Mouse (Mus musculus): ENCODE measurements around the gene Tmem198. TPM values are rescaled to one million over a fixed set of nuclear protein-coding genes. Genes with fewer than 3 reads are reported as not detected.
A peak's percentile ranks its signal among the peaks of the same experiment; 100 is the strongest.

Tmem198 gene
- polyA plus RNA-seq, 1 experiment from 2014 or later = 0.26 TPM

- Histone ChIP-seq H3K4me3 (ENCODE audit: low read depth, low read length) (no peak overlapping the region), H3K27me3 (ENCODE audit: insufficient read depth, low read length) (no peaks in the 10 kb centered on the region), H3K9me3 (ENCODE audit: low read depth, low read length) (no peaks in the 10 kb centered on the region), H3K4me1 (ENCODE audit: insufficient read depth) (peaks cover 15% of the 10 kb centered on the region), H3K4me2 (no peak overlapping the region), H3K9ac (no peak overlapping the region), H3K36me3 (ENCODE audit: insufficient read depth) (no peaks in the 10 kb centered on the region), H3K27ac (ENCODE audit: low read depth) (no peak overlapping the region)
- DNase-seq = peak; percentile 32
- TF ChIP-seq CTCF (IDR thresholded peaks at IDR 0.05; ENCODE audit: low read depth) = no peak
- WGBS = 60% methylated on average over 15 of the region's 15 CpGs
- no peak for ATAC-seq (ENCODE audit: insufficient read depth)
Observed at GRCm38 (mm10) chr1:75516703-75517380, 37.5 kb downstream of the Tmem198 start.

- H3K4me1 ChIP-seq (ENCODE audit: insufficient read depth) = peaks cover 17% of the 10 kb centered on the region
- H3K36me3 ChIP-seq (ENCODE audit: insufficient read depth) = no peaks in the 10 kb centered on the region
- no peak overlapping the region for H3K9ac ChIP-seq
- no peak for ATAC-seq (ENCODE audit: insufficient read depth)
- H3K4me2 ChIP-seq = no peak overlapping the region
- no peak for TF ChIP-seq CTCF (IDR thresholded peaks at IDR 0.05; ENCODE audit: low read depth)
- H3K27me3 ChIP-seq (ENCODE audit: insufficient read depth, low read length) = no peaks in the 10 kb centered on the region
- H3K4me3 ChIP-seq (ENCODE audit: low read depth, low read length) = no peak overlapping the region
- WGBS = 31% methylated on average over 4 of the region's 4 CpGs
- DNase-seq = peak; percentile 36
- no peaks in the 10 kb centered on the region for H3K9me3 ChIP-seq (ENCODE audit: low read depth, low read length)
- H3K27ac ChIP-seq (ENCODE audit: low read depth) = peak overlapping the region; percentile 93
Observed at GRCm38 (mm10) chr1:75517984-75518383, 38.7 kb downstream of the Tmem198 start.

- Histone ChIP-seq H3K4me2 (no peak overlapping the region), H3K9me3 (ENCODE audit: low read depth, low read length) (no peaks in the 10 kb centered on the region), H3K4me3 (ENCODE audit: low read depth, low read length) (no peak overlapping the region), H3K27me3 (ENCODE audit: insufficient read depth, low read length) (no peaks in the 10 kb centered on the region), H3K9ac (no peak overlapping the region), H3K27ac (ENCODE audit: low read depth) (peak overlapping the region; percentile 93), H3K36me3 (ENCODE audit: insufficient read depth) (no peaks in the 10 kb centered on the region), H3K4me1 (ENCODE audit: insufficient read depth) (peaks cover 17% of the 10 kb centered on the region)
- no peak for ATAC-seq (ENCODE audit: insufficient read depth)
- DNase-seq = no peak
- 89% methylated on average over 4 of the region's 4 CpGs for WGBS
- no peak for TF ChIP-seq CTCF (IDR thresholded peaks at IDR 0.05; ENCODE audit: low read depth)
Observed at GRCm38 (mm10) chr1:75518427-75518826, 39.1 kb downstream of the Tmem198 start.

GRCm38 (mm10) chr1:75519576-75519975 is 40.2 kb downstream of the Tmem198 start:
- TF ChIP-seq CTCF (IDR thresholded peaks at IDR 0.05; ENCODE audit: low read depth) = no peak
- no peak overlapping the region for H3K4me2 ChIP-seq
- peaks cover 17% of the 10 kb centered on the region for H3K4me1 ChIP-seq (ENCODE audit: insufficient read depth)
- H3K27me3 ChIP-seq (ENCODE audit: insufficient read depth, low read length) = no peaks in the 10 kb centered on the region
- no peak overlapping the region for H3K4me3 ChIP-seq (ENCODE audit: low read depth, low read length)
- WGBS = 29% methylated on average over 5 of the region's 5 CpGs
- no peaks in the 10 kb centered on the region for H3K36me3 ChIP-seq (ENCODE audit: insufficient read depth)
- no peak overlapping the region for H3K9ac ChIP-seq
- H3K27ac ChIP-seq (ENCODE audit: low read depth) = peak overlapping the region; percentile 93
- 0 out of 2 replicates have a peak, but pooled peaks have one; percentile 11 for ATAC-seq (ENCODE audit: insufficient read depth)
- DNase-seq = peak; percentile 86
- H3K9me3 ChIP-seq (ENCODE audit: low read depth, low read length) = no peaks in the 10 kb centered on the region

- DNase-seq (peak; percentile 99), ATAC-seq (ENCODE audit: insufficient read depth) (peak; percentile 97)
- peak within 1 kb of the TSS; percentile 37; the same call in 1 of the 2 replicates for H3K9ac ChIP-seq
- peaks cover 17% of the 10 kb centered on the region for H3K4me1 ChIP-seq (ENCODE audit: insufficient read depth)
- no peak for TF ChIP-seq CTCF (IDR thresholded peaks at IDR 0.05; ENCODE audit: low read depth)
- H3K4me2 ChIP-seq = peak within 1 kb of the TSS; percentile 73
- H3K36me3 ChIP-seq (ENCODE audit: insufficient read depth) = peaks cover 7% of the 10 kb centered on the region; the same call in 1 of the 2 replicates
- no peaks in the 10 kb centered on the region for H3K9me3 ChIP-seq (ENCODE audit: low read depth, low read length)
- WGBS = under 1% methylated on average over 46 of the region's 46 CpGs
- H3K27me3 ChIP-seq (ENCODE audit: insufficient read depth, low read length) = no peaks in the 10 kb centered on the region
- peak within 1 kb of the TSS; percentile 57 for H3K4me3 ChIP-seq (ENCODE audit: low read depth, low read length)
- H3K27ac ChIP-seq (ENCODE audit: low read depth) = peak within 1 kb of the TSS; percentile 93
Observed at GRCm38 (mm10) chr1:75521321-75522031, 42.1 kb downstream of the Tmem198 start, which contains the start of gene Stk11ip. Gene Stk11ip (plus strand): TSS chr1:75521529.

GRCm38 (mm10) chr1:75524679-75525078 is 45.3 kb downstream of the Tmem198 start:
- no peaks in the 10 kb centered on the region for H3K27me3 ChIP-seq (ENCODE audit: insufficient read depth, low read length)
- peaks cover 30% of the 10 kb centered on the region for H3K36me3 ChIP-seq (ENCODE audit: insufficient read depth)
- no peak overlapping the region for H3K4me2 ChIP-seq
- no peak overlapping the region for H3K9ac ChIP-seq
- no peak overlapping the region for H3K27ac ChIP-seq (ENCODE audit: low read depth)
- H3K4me3 ChIP-seq (ENCODE audit: low read depth, low read length) = no peak overlapping the region
- peaks cover 11% of the 10 kb centered on the region; the same call in 1 of the 2 replicates for H3K4me1 ChIP-seq (ENCODE audit: insufficient read depth)
- H3K9me3 ChIP-seq (ENCODE audit: low read depth, low read length) = no peaks in the 10 kb centered on the region
- ATAC-seq (ENCODE audit: insufficient read depth) (no peak), DNase-seq (no peak)
- no peak for TF ChIP-seq CTCF (IDR thresholded peaks at IDR 0.05; ENCODE audit: low read depth)
- WGBS = 88% methylated on average over 7 of the region's 7 CpGs

- Histone ChIP-seq H3K4me3 (ENCODE audit: low read depth, low read length) (no peak overlapping the region), H3K27ac (ENCODE audit: low read depth) (no peak overlapping the region), H3K27me3 (ENCODE audit: insufficient read depth, low read length) (no peaks in the 10 kb centered on the region), H3K36me3 (ENCODE audit: insufficient read depth) (peaks cover 79% of the 10 kb centered on the region), H3K4me2 (no peak overlapping the region), H3K9ac (no peak overlapping the region), H3K9me3 (ENCODE audit: low read depth, low read length) (no peaks in the 10 kb centered on the region), H3K4me1 (ENCODE audit: insufficient read depth) (no peaks in the 10 kb centered on the region)
- no peak for ATAC-seq (ENCODE audit: insufficient read depth)
- peak; percentile 41 for DNase-seq
- peak; percentile 47 for TF ChIP-seq CTCF (IDR thresholded peaks at IDR 0.05; ENCODE audit: low read depth)
- 68% methylated on average over 4 of the region's 4 CpGs for WGBS
Observed at GRCm38 (mm10) chr1:75530546-75530945, 51.2 kb downstream of the Tmem198 start.
